Mouse (Mus musculus) neutrophil, adult 59 days (primary cell): ENCODE data around the gene Poglut1. TPM values are rescaled to one million over a fixed set of nuclear protein-coding genes. Genes with fewer than 3 reads are reported as not detected.

ENCODE experiments used
- total RNA-seq, 2 experiments: library from RNA; stranded (reverse); gene quantifications; 1 replicate in 1 of 2; 2 replicates in 1 of 2; pipeline ENCODE4 v1.2.4; 2023

Poglut1 gene
- total RNA-seq = 1 to 10 TPM; 8.3 to 8.9 TPM

DNA sequence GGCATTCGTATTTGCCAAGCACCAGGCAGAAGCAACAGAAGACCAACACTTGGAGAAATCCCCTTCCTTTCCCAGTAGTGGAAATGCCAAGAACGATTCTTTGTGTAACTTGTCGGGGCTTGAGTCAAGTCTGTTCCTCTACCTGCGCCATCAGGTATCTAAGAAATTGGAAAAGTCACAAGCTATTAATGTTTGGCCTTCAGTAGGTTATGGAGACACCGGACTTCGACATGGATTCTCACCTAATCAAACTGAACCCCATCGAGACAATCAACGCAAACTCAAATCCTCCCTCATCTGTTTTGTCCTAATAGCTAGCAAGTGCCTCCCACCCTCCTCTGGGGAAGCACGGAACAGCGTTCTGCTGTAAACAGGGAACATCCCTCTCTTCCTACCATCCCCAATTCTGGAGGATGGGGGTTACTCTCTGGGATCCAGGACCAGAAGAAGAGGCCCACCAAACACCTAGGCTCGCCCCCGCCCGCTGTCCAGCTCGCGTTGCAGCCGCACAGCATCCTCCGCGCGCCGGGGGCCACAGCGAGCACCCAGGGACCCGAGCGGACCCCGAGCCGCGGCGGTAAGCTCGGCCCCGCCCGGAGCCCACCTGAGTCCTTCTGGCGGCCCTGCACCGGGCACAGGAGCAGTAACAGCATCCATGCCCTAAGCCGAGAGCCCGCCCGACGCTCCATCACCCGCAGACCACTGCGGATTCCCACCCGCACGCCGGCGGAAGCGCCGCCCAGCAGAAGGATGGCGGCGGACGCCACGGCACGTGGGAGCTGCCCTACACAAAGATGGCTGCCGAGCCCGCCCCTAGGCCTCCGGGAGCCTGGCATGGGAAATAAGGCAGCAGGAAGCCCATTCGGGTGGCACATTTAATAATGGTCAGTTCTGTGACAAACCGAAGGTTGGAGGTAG is at the start of gene Poglut1:
Gene Poglut1, minus strand, starts transcription at position 780 of the 918 bp plus-strand sequence.

DNA sequence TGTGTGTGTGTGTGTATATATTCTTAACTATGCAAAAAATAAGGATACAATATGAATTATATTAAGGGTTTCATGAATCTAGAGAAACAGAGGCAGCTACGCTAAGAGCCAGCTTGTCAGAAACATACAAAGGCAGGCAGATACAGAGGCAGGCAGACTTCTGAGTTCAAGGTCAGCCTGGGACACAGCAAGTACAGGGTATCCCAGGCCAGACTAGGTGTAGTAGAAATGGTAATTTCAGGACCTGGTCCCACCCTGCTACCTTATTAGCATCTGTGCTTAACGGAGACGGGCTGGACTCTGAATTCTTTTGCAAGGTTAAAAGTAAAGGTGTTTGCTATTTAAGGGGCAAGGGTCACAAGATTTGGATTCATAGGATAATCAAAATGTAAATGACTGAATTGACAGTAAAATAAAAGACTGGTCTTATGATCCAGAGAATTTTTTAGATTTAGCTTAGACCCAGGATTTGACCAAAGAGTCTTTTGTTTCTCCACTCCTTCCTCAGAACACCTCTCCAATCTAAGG is 8.2 kb upstream of the Poglut1 start, which contains the start of gene Tmem39a:
Gene Tmem39a, plus strand, starts transcription at position 478 of the 528 bp plus-strand sequence.

DNA sequence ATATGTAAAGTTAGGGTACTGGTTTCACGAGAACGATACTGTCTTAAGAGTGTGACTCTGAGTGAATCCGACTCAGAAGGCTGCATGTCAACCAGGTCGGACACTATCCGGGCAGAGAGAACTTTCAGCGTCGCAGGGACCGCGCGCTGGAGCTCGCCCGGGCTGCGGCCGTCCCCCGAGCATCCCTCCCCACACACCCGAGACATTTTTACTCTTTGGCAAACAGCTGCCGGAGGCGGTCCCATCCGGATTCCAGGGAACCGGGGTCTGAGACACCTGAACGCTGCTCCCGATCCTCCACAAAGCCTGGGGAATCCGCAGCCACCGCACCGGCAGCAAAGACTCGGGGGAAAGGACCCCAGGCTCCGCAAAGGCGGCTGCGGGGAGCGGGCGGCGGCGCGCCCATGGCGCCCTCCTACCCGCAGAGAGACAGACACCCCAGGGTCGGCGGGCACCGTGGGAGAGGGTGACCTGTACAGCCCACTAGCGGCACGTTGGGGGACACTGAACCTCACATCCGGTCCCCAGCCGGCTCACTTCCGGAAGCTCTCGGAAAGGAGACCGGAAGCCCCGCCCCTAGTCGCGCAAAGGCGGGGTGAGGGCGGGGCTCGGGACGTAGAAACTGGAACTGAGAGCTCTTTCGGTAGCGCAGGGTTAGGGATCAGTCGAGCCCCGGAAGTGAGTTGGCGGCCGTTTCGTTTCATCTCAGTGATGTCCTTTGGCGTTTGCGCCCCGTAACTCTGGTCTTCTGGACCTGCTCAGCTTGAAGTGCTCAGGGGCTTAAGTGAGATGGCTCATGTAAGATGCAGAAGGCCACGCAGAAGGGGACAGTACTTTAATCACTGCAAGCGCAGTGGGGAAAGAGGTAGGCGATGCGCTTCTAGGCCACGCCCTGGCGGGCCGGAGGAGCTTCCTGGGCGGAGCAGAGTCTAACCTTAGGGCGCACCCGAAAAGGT is 27.7 kb downstream of the Poglut1 start, which contains the start of gene Timmdc1:
Gene Timmdc1, minus strand, starts transcription at position 535 of the 956 bp plus-strand sequence.

Other genes starting within 250 kb of the Poglut1 start
- gene Maats1, start 208.1 kb downstream of the Poglut1 start, total RNA-seq = under 1 TPM in 1 of 2 experiments, not detected in 1; 0.27 TPM
- 10 to 100 TPM; 77.5 to 79.5 TPM for gene Cox17, start 203.3 kb downstream of the Poglut1 start, total RNA-seq
- gene Gm21987, start 203.2 kb downstream of the Poglut1 start, total RNA-seq = not detected
- gene Popdc2, start 188.0 kb downstream of the Poglut1 start, total RNA-seq = 1 to 10 TPM in 1 of 2 experiments, under 1 TPM in 1; 0.22 to 1.1 TPM
- not detected for gene Pla1a, start 117.1 kb downstream of the Poglut1 start, total RNA-seq
- 10 to 100 TPM; 40.9 to 43.8 TPM for gene Adprh, start 97.6 kb downstream of the Poglut1 start, total RNA-seq
- gene Cd80, start 94.7 kb downstream of the Poglut1 start, total RNA-seq = 10 to 100 TPM; 26.6 to 28.0 TPM
- gene Timmdc1, start 27.6 kb downstream of the Poglut1 start, total RNA-seq = 10 to 100 TPM in 1 of 2 experiments, 1 to 10 TPM in 1; 9.3 to 11.1 TPM
- gene Tmem39a, start 8.4 kb upstream of the Poglut1 start, total RNA-seq = 10 to 100 TPM; 38.1 to 46.8 TPM
- gene Arhgap31, start 163.0 kb upstream of the Poglut1 start, total RNA-seq = 10 to 100 TPM; 17.2 to 22.8 TPM
- 1 to 10 TPM; 3.6 to 4.7 TPM for gene B4galt4, start 192.0 kb upstream of the Poglut1 start, total RNA-seq